Mouse (Mus musculus): ENCODE data around the gene Axl. TPM values are rescaled to one million over a fixed set of nuclear protein-coding genes. Genes with fewer than 3 reads are reported as not detected.
"Not testable (repeated sequence)": the region's sequence is repeated elsewhere in the genome, so short reads cannot be mapped to it uniquely, and the experiment has no call there.

Axl gene
- polyA plus RNA-seq, 1 experiment from 2014 or later, result 38.9 TPM

GRCm38 (mm10) chr7:25731294-25732055, 57.0 kb downstream of the Axl start:
- peaks cover 98% of the 10 kb centered on the region for H3K36me3 ChIP-seq (ENCODE audit: control insufficient read depth, insufficient read depth, low read length)
- H3K4me1 ChIP-seq (ENCODE audit: control insufficient read depth in 2 of 2, insufficient read depth in 2 of 2, low read length in 2 of 2), result peaks cover 0 to 3% of the 10 kb centered on the region in 2 experiments; a peak in 1 of 4 replicates
- H3K9me3 ChIP-seq (ENCODE audit: control insufficient read depth, low read length), result no peaks in the 10 kb centered on the region
- no peak overlapping the region for H3K4me3 ChIP-seq (ENCODE audit: control insufficient read depth in 1 of 2, insufficient read depth in 1 of 2, low read depth in 1 of 2, low read length in 2 of 2)
- H3K27ac ChIP-seq (replicated peaks in 1 of 2; ENCODE audit: control insufficient read depth in 1 of 2, insufficient read depth in 1 of 2, low read depth in 2 of 2, low read length in 2 of 2), result 0 out of 4 replicates have a peak overlapping the region, but pooled peaks have one; percentile 19
- H3K27me3 ChIP-seq (ENCODE audit: control insufficient read depth, insufficient read depth, low read length), result no peaks in the 10 kb centered on the region
- H3K4me2 ChIP-seq (ENCODE audit: low read length), result no peak overlapping the region
- ATAC-seq (ENCODE audit: insufficient number of reproducible peaks, insufficient read depth, low FRiP score, low read depth), result no peak
- 70% methylated on average over 8 of the region's 8 CpGs for WGBS
- H3K9ac ChIP-seq (ENCODE audit: low read length), result no peak overlapping the region

- Histone ChIP-seq H3K36me3 (ENCODE audit: control insufficient read depth, insufficient read depth, low read length) (peaks cover 98% of the 10 kb centered on the region), H3K4me2 (ENCODE audit: low read length) (no peak overlapping the region), H3K9me3 (ENCODE audit: control insufficient read depth, low read length) (no peaks in the 10 kb centered on the region), H3K9ac (ENCODE audit: low read length) (no peak overlapping the region), H3K4me1 (ENCODE audit: control insufficient read depth in 2 of 2, insufficient read depth in 2 of 2, low read length in 2 of 2) (peaks cover 0 to 3% of the 10 kb centered on the region in 2 experiments; a peak in 1 of 4 replicates), H3K4me3 (ENCODE audit: control insufficient read depth in 1 of 2, insufficient read depth in 1 of 2, low read depth in 1 of 2, low read length in 2 of 2) (no peak overlapping the region), H3K27ac (replicated peaks in 1 of 2; ENCODE audit: control insufficient read depth in 1 of 2, insufficient read depth in 1 of 2, low read depth in 2 of 2, low read length in 2 of 2) (no peak overlapping the region), H3K27me3 (ENCODE audit: control insufficient read depth, insufficient read depth, low read length) (no peaks in the 10 kb centered on the region)
- no peak for ATAC-seq (ENCODE audit: insufficient number of reproducible peaks, insufficient read depth, low FRiP score, low read depth)
- 90% methylated on average over 2 of the region's 2 CpGs for WGBS
Observed at GRCm38 (mm10) chr7:25729862-25730261, 58.6 kb downstream of the Axl start.

GRCm38 (mm10) chr7:25729396-25729795, 59.1 kb downstream of the Axl start:
- H3K4me2 ChIP-seq (ENCODE audit: low read length), result no peak overlapping the region
- 43% methylated on average over 2 of the region's 2 CpGs for WGBS
- no peak for ATAC-seq (ENCODE audit: insufficient number of reproducible peaks, insufficient read depth, low FRiP score, low read depth)

GRCm38 (mm10) chr7:25727800-25728199, 60.7 kb downstream of the Axl start:
- Histone ChIP-seq H3K4me2 (ENCODE audit: low read length) (no peak overlapping the region), H3K9me3 (ENCODE audit: control insufficient read depth, low read length) (no peaks in the 10 kb centered on the region), H3K36me3 (ENCODE audit: control insufficient read depth, insufficient read depth, low read length) (peaks cover 98% of the 10 kb centered on the region), H3K27me3 (ENCODE audit: control insufficient read depth, insufficient read depth, low read length) (no peaks in the 10 kb centered on the region), H3K9ac (ENCODE audit: low read length) (no peak overlapping the region), H3K4me3 (ENCODE audit: control insufficient read depth in 1 of 2, insufficient read depth in 1 of 2, low read depth in 1 of 2, low read length in 2 of 2) (no peak overlapping the region), H3K4me1 (ENCODE audit: control insufficient read depth in 2 of 2, insufficient read depth in 2 of 2, low read length in 2 of 2) (peaks cover 0 to 3% of the 10 kb centered on the region in 2 experiments; a peak in 1 of 4 replicates), H3K27ac (replicated peaks in 1 of 2; ENCODE audit: control insufficient read depth in 1 of 2, insufficient read depth in 1 of 2, low read depth in 2 of 2, low read length in 2 of 2) (no peak overlapping the region)
- 88% methylated on average over 5 of the region's 5 CpGs for WGBS
- no peak for ATAC-seq (ENCODE audit: insufficient number of reproducible peaks, insufficient read depth, low FRiP score, low read depth)

More at GRCm38 (mm10) chr7:25729396-25729795, 59.1 kb downstream of the Axl start:
- H3K27me3 ChIP-seq (ENCODE audit: control insufficient read depth, insufficient read depth, low read length), result no peaks in the 10 kb centered on the region
- no peak overlapping the region for H3K9ac ChIP-seq (ENCODE audit: low read length)
- H3K27ac ChIP-seq (replicated peaks in 1 of 2; ENCODE audit: control insufficient read depth in 1 of 2, insufficient read depth in 1 of 2, low read depth in 2 of 2, low read length in 2 of 2), result no peak overlapping the region
- H3K4me3 ChIP-seq (ENCODE audit: control insufficient read depth in 1 of 2, insufficient read depth in 1 of 2, low read depth in 1 of 2, low read length in 2 of 2), result no peak overlapping the region
- H3K4me1 ChIP-seq (ENCODE audit: control insufficient read depth in 2 of 2, insufficient read depth in 2 of 2, low read length in 2 of 2), result peaks cover 0 to 3% of the 10 kb centered on the region in 2 experiments; a peak in 1 of 4 replicates
- no peaks in the 10 kb centered on the region for H3K9me3 ChIP-seq (ENCODE audit: control insufficient read depth, low read length)
- H3K36me3 ChIP-seq (ENCODE audit: control insufficient read depth, insufficient read depth, low read length), result peaks cover 98% of the 10 kb centered on the region

- 82% methylated on average over 19 of the region's 19 CpGs for WGBS
- no peaks in the 10 kb centered on the region for H3K27me3 ChIP-seq (ENCODE audit: control insufficient read depth, insufficient read depth, low read length)
- ATAC-seq (ENCODE audit: insufficient number of reproducible peaks, insufficient read depth, low FRiP score, low read depth), result no peak
- H3K9ac ChIP-seq (ENCODE audit: low read length), result no peak overlapping the region
- H3K36me3 ChIP-seq (ENCODE audit: control insufficient read depth, insufficient read depth, low read length), result peaks cover 100% of the 10 kb centered on the region
- no peaks in the 10 kb centered on the region for H3K4me1 ChIP-seq (ENCODE audit: control insufficient read depth in 2 of 2, insufficient read depth in 2 of 2, low read length in 2 of 2)
- no peak overlapping the region for H3K4me3 ChIP-seq (ENCODE audit: control insufficient read depth in 1 of 2, insufficient read depth in 1 of 2, low read depth in 1 of 2, low read length in 2 of 2)
- H3K4me2 ChIP-seq (ENCODE audit: low read length), result no peak overlapping the region
- no peak overlapping the region for H3K27ac ChIP-seq (replicated peaks in 1 of 2; ENCODE audit: control insufficient read depth in 1 of 2, insufficient read depth in 1 of 2, low read depth in 2 of 2, low read length in 2 of 2)
- H3K9me3 ChIP-seq (ENCODE audit: control insufficient read depth, low read length), result no peaks in the 10 kb centered on the region
Observed at GRCm38 (mm10) chr7:25725886-25726285, 62.6 kb downstream of the Axl start.

- H3K27ac ChIP-seq (replicated peaks in 1 of 2; ENCODE audit: control insufficient read depth in 1 of 2, insufficient read depth in 1 of 2, low read depth in 2 of 2, low read length in 2 of 2); ATAC-seq (ENCODE audit: insufficient number of reproducible peaks, insufficient read depth, low FRiP score, low read depth); H3K4me3 ChIP-seq (ENCODE audit: control insufficient read depth in 1 of 2, insufficient read depth in 1 of 2, low read depth in 1 of 2, low read length in 2 of 2); H3K9ac ChIP-seq (ENCODE audit: low read length); H3K9me3 ChIP-seq (ENCODE audit: control insufficient read depth, low read length); H3K27me3 ChIP-seq (ENCODE audit: control insufficient read depth, insufficient read depth, low read length); H3K4me2 ChIP-seq (ENCODE audit: low read length): not testable (repeated sequence)
- Histone ChIP-seq H3K36me3 (ENCODE audit: control insufficient read depth, insufficient read depth, low read length) (peaks cover 70% of the 10 kb centered on the region), H3K4me1 (ENCODE audit: control insufficient read depth in 2 of 2, insufficient read depth in 2 of 2, low read length in 2 of 2) (peaks cover 5 to 15% of the 10 kb centered on the region in 2 experiments; a peak in 3 of 4 replicates)
Observed at GRCm38 (mm10) chr7:25721776-25722175, 66.7 kb downstream of the Axl start.

- Histone ChIP-seq H3K27ac (replicated peaks in 1 of 2; ENCODE audit: control insufficient read depth in 1 of 2, insufficient read depth in 1 of 2, low read depth in 2 of 2, low read length in 2 of 2) (no peak overlapping the region), H3K4me3 (ENCODE audit: control insufficient read depth in 1 of 2, insufficient read depth in 1 of 2, low read depth in 1 of 2, low read length in 2 of 2) (no peak overlapping the region), H3K9me3 (ENCODE audit: control insufficient read depth, low read length) (no peaks in the 10 kb centered on the region), H3K36me3 (ENCODE audit: control insufficient read depth, insufficient read depth, low read length) (peaks cover 70% of the 10 kb centered on the region), H3K27me3 (ENCODE audit: control insufficient read depth, insufficient read depth, low read length) (no peaks in the 10 kb centered on the region), H3K4me1 (ENCODE audit: control insufficient read depth in 2 of 2, insufficient read depth in 2 of 2, low read length in 2 of 2) (peaks cover 5 to 15% of the 10 kb centered on the region in 2 experiments; a peak in 3 of 4 replicates), H3K4me2 (ENCODE audit: low read length) (no peak overlapping the region), H3K9ac (ENCODE audit: low read length) (no peak overlapping the region)
- WGBS, result 87% methylated on average over 5 of the region's 5 CpGs
- no peak for ATAC-seq (ENCODE audit: insufficient number of reproducible peaks, insufficient read depth, low FRiP score, low read depth)
Observed at GRCm38 (mm10) chr7:25720760-25721159, 67.7 kb downstream of the Axl start.

Data from heart, embryonic 14.5 days (tissue).